Mouse (Mus musculus) CH12.LX (cell line): Measurements from ENCODE around the gene Gm20388. TPM values are rescaled to one million over a fixed set of nuclear protein-coding genes. Genes with fewer than 3 reads are reported as not detected.

Source experiments
- DNase-seq: peaks from one replicate; pipeline ENCODE4 v3.0.0-alpha.2; 2013; ENCODE audit errors: extremely low read depth
- H3K27ac ChIP-seq: 2 replicates; pipeline ENCODE4 v1.5.1; 2012; ENCODE audit warnings: low read depth, mild to moderate bottlenecking, control low read depth, moderate library complexity; ENCODE audit not compliant: insufficient read depth
- H3K27me3 ChIP-seq: replicated peaks from 2 replicates; pipeline ENCODE3; 2012; ENCODE audit warnings: inconsistent platforms
- H3K36me3 ChIP-seq, 2 experiments: replicated peaks in 1 of 2; 2 replicates each; pipeline versions ENCODE3 to v1.6.1; 2012; ENCODE audit warnings: inconsistent platforms in 1 of 2, low read length in 1 of 2, mild to moderate bottlenecking in 1 of 2, mixed read lengths in 1 of 2, moderate library complexity in 1 of 2; ENCODE audit not compliant: control insufficient read depth in 1 of 2, insufficient read depth in 1 of 2
- H3K4me1 ChIP-seq, 2 experiments: 2 replicates each; pipeline ENCODE4 v1.6.1; 2012; ENCODE audit warnings: inconsistent platforms in 1 of 2, moderate library complexity in 1 of 2; ENCODE audit not compliant: insufficient read depth in 2 of 2, control insufficient read depth in 1 of 2
- H3K4me2 ChIP-seq: 2 replicates; pipeline ENCODE4 v1.6.1; 2012; ENCODE audit warnings: low read depth, mild to moderate bottlenecking, control low read depth; ENCODE audit not compliant: poor library complexity, insufficient read depth, severe bottlenecking
- H3K4me3 ChIP-seq, 3 experiments: fragments of 150-350 bp in 1 of 3; sonication (generic) in 1 of 3; replicated peaks in 1 of 3; 2 replicates each; pipeline versions ENCODE3 to v1.5.1; 2011 to 2012; ENCODE audit warnings: low read depth in 2 of 3, low read length in 2 of 3, mild to moderate bottlenecking in 2 of 3, moderate library complexity in 2 of 3, control low read depth in 1 of 3, improper control_type of control experiment in 1 of 3, inconsistent platforms in 1 of 3, mixed read lengths in 1 of 3; ENCODE audit not compliant: poor library complexity in 1 of 3
- H3K79me2 ChIP-seq: replicated peaks from 2 replicates; pipeline ENCODE4 v1.6.1; 2012; ENCODE audit warnings: mild to moderate bottlenecking, moderate library complexity; ENCODE audit not compliant: control insufficient read depth, poor library complexity, insufficient read depth, severe bottlenecking; ENCODE audit errors: extremely low read depth
- H3K9ac ChIP-seq: 2 replicates; pipeline ENCODE4 v1.6.1; 2012; ENCODE audit warnings: low read depth, mild to moderate bottlenecking, control low read depth, moderate library complexity; ENCODE audit not compliant: insufficient read depth
- H3K9me3 ChIP-seq: replicated peaks from 2 replicates; pipeline ENCODE3; 2012; ENCODE audit warnings: low read length, inconsistent platforms, mixed read lengths
- CHD1 ChIP-seq: IDR thresholded peaks from 2 replicates; pipeline ENCODE4 v1.6.1; 2012; ENCODE audit warnings: low read depth, low read length, improper control_type of control experiment, inconsistent platforms
- CTCF ChIP-seq, 2 experiments: IDR thresholded peaks in 1 of 2; conservative IDR thresholded peaks in 1 of 2; 2 replicates each; pipeline ENCODE4 v1.5.1; 2011 to 2012; ENCODE audit warnings: low read depth in 2 of 2, low read length in 2 of 2, improper control_type of control experiment in 1 of 2, inconsistent platforms in 1 of 2, mild to moderate bottlenecking in 1 of 2, moderate library complexity in 1 of 2
- ELF1 ChIP-seq: IDR thresholded peaks from 2 replicates; pipeline ENCODE4 v1.6.1; 2014; ENCODE audit warnings: low read depth, mild to moderate bottlenecking, inconsistent platforms, low read length, improper control_type of control experiment
- ETS1 ChIP-seq: conservative IDR thresholded peaks from 2 replicates; pipeline ENCODE4 v1.6.1; 2012; ENCODE audit warnings: low read depth, mild to moderate bottlenecking, inconsistent platforms, low read length, improper control_type of control experiment, moderate library complexity
- GABPA ChIP-seq: IDR thresholded peaks from 2 replicates; pipeline ENCODE4 v1.6.1; 2012; ENCODE audit warnings: low read depth, low read length, improper control_type of control experiment, inconsistent platforms; ENCODE audit not compliant: insufficient replicate concordance
- HCFC1 ChIP-seq: IDR thresholded peaks from 2 replicates; pipeline ENCODE4 v1.6.1; 2012; ENCODE audit warnings: low read depth, mild to moderate bottlenecking, inconsistent platforms, low read length, improper control_type of control experiment
- IRF4 ChIP-seq: IDR thresholded peaks from 2 replicates; pipeline ENCODE4 v1.6.1; 2014; ENCODE audit warnings: low read depth, mild to moderate bottlenecking, inconsistent platforms, low read length, improper control_type of control experiment
- JUN ChIP-seq: IDR thresholded peaks from 2 replicates; pipeline ENCODE4 v1.6.1; 2011; ENCODE audit warnings: low read depth, mild to moderate bottlenecking, low read length, improper control_type of control experiment, moderate library complexity; ENCODE audit not compliant: insufficient read depth
- JUND ChIP-seq: conservative IDR thresholded peaks from 2 replicates; pipeline ENCODE4 v1.6.1; 2011; ENCODE audit warnings: low read depth, low read length, improper control_type of control experiment
- KAT2A ChIP-seq: IDR thresholded peaks from 2 replicates; pipeline ENCODE4 v1.6.1; 2012; ENCODE audit warnings: low read length, improper control_type of control experiment, inconsistent platforms; ENCODE audit not compliant: insufficient replicate concordance
- MAX ChIP-seq: IDR thresholded peaks from 2 replicates; pipeline ENCODE4 v1.6.1; 2011; ENCODE audit warnings: low read length, improper control_type of control experiment
- MAZ ChIP-seq: IDR thresholded peaks from 2 replicates; pipeline ENCODE4 v1.6.1; 2012; ENCODE audit warnings: low read depth, mild to moderate bottlenecking, inconsistent platforms, low read length, improper control_type of control experiment, moderate library complexity
- MXI1 ChIP-seq: IDR thresholded peaks from 2 replicates; pipeline ENCODE4 v1.6.1; 2011; ENCODE audit warnings: mild to moderate bottlenecking, low read depth, low read length, improper control_type of control experiment
- NELFE ChIP-seq: IDR thresholded peaks from 2 replicates; pipeline ENCODE4 v1.6.1; 2011; ENCODE audit warnings: low read depth, low read length, improper control_type of control experiment
- NRF1 ChIP-seq: IDR thresholded peaks from 2 replicates; pipeline ENCODE4 v1.6.1; 2014; ENCODE audit warnings: low read depth, mild to moderate bottlenecking, inconsistent platforms, low read length, improper control_type of control experiment, moderate library complexity
- POLR2A ChIP-seq: IDR thresholded peaks from 2 replicates; pipeline ENCODE4 v1.6.1; 2011; ENCODE audit warnings: low read depth, mild to moderate bottlenecking, improper control_type of control experiment, low read length
- POLR2AphosphoS2 ChIP-seq: IDR thresholded peaks from 2 replicates; pipeline ENCODE4 v1.6.1; 2011; ENCODE audit warnings: low read depth, low read length, improper control_type of control experiment
- RCOR1 ChIP-seq: conservative IDR thresholded peaks from 2 replicates; pipeline ENCODE4 v1.6.1; 2012; ENCODE audit warnings: low read depth, mild to moderate bottlenecking, inconsistent platforms, low read length, improper control_type of control experiment
- SIN3A ChIP-seq: IDR thresholded peaks from 2 replicates; pipeline ENCODE4 v1.6.1; 2012; ENCODE audit warnings: low read length, improper control_type of control experiment, inconsistent platforms
- TCF12 ChIP-seq: IDR thresholded peaks from 2 replicates; pipeline ENCODE4 v1.6.1; 2014; ENCODE audit warnings: low read depth, mild to moderate bottlenecking, inconsistent platforms, low read length, improper control_type of control experiment
- UBTF ChIP-seq: IDR thresholded peaks from 2 replicates; pipeline ENCODE4 v1.6.1; 2012; ENCODE audit warnings: low read depth, mild to moderate bottlenecking, inconsistent platforms, low read length, improper control_type of control experiment, moderate library complexity
- USF1 ChIP-seq: IDR thresholded peaks from 2 replicates; pipeline ENCODE4 v1.6.1; 2014; ENCODE audit warnings: low read depth, mild to moderate bottlenecking, inconsistent platforms, low read length, improper control_type of control experiment
- USF2 ChIP-seq: conservative IDR thresholded peaks from 2 replicates; pipeline ENCODE4 v1.6.1; 2011; ENCODE audit warnings: low read depth, low read length, improper control_type of control experiment
- ZMIZ1 ChIP-seq: IDR thresholded peaks from 2 replicates; pipeline ENCODE4 v1.6.1; 2012; ENCODE audit warnings: low read depth, mild to moderate bottlenecking, inconsistent platforms, low read length, improper control_type of control experiment
- dilution Hi-C: fragments of 300-500 bp; cut with MboI; formaldehyde crosslinking; loops from 2 replicates; pipeline ENCODE4 v1.14.3; 2020; ENCODE audit warnings: low sequenced_read_pairs; ENCODE audit not compliant: extremely low pct_unique_long_range_greater_than_20kb, extremely low pct_ligation_motif_present
- in situ Hi-C: fragments of 300-500 bp; cut with MboI; formaldehyde crosslinking; loops from 3 replicates; pipeline ENCODE4 v1.14.3; 2019; ENCODE audit warnings: low sequenced_read_pairs, low pct_ligation_motif_present, low pct_unique_long_range_greater_than_20kb, mixed read lengths
- polyA plus RNA-seq: library from polyadenylated mRNA; unstranded; fragments of >175 nt; gene quantifications from 2 replicates; pipeline ENCODE4 v1.2.1, GENCODE M21; 2012; ENCODE audit warnings: low read depth; ENCODE audit not compliant: insufficient read length
- total RNA-seq, 2 experiments: library from RNA; depleted of rRNA; stranded (reverse); fragments of 300-350 nt in 1 of 2; fragments of >200 nt in 1 of 2; gene quantifications; 2 replicates each; pipeline ENCODE4 v1.2.3; 2012 to 2014

Gene Gm20388
- total and polyA plus RNA-seq, 3 experiments, result 14.8 to 26.3 (median 22.2) TPM

- TF ChIP-seq ETS1 (no peak), TCF12 (peak; percentile 77; the same call in 1 of the 2 replicates), POLR2AphosphoS2 (peak; percentile 30; the same call in 1 of the 2 replicates), CTCF (conservative IDR thresholded peaks at IDR 0.05 in 1 of 2, IDR thresholded peaks at IDR 0.05 in 1 of 2; ENCODE audit: low read depth in 2 of 2, low read length in 2 of 2) (no peak), HCFC1 (peak; percentile 90), CHD1 (no peak), USF2 (no peak), SIN3A (peak; percentile 89), UBTF (0 out of 2 replicates have a peak, but pooled peaks have one; percentile 30)
Measured at GRCm38 (mm10) chr8:120101068-120101972, 190.7 kb downstream of the Gm20388 start, which contains the start of gene Zdhhc7 (continued).

GRCm38 (mm10) chr8:120103916-120104315 lies 193.3 kb downstream of the Gm20388 start:
- Histone ChIP-seq H3K36me3 (peaks cover 3 to 29% of the 10 kb centered on the region in 2 experiments), H3K27me3 (no peaks in the 10 kb centered on the region), H3K79me2 (peaks cover 22% of the 10 kb centered on the region; the same call in 1 of the 2 replicates), H3K27ac (no peak overlapping the region), H3K4me1 (peaks cover 5 to 27% of the 10 kb centered on the region in 2 experiments), H3K9ac (no peak overlapping the region), H3K4me3 (no peak overlapping the region), H3K9me3 (no peaks in the 10 kb centered on the region), H3K4me2 (no peak overlapping the region)
- no peak for DNase-seq
- TF ChIP-seq IRF4, result no peak
- in situ Hi-C loops, result no loop called here
- dilution Hi-C loops, result no loop called here

DNA sequence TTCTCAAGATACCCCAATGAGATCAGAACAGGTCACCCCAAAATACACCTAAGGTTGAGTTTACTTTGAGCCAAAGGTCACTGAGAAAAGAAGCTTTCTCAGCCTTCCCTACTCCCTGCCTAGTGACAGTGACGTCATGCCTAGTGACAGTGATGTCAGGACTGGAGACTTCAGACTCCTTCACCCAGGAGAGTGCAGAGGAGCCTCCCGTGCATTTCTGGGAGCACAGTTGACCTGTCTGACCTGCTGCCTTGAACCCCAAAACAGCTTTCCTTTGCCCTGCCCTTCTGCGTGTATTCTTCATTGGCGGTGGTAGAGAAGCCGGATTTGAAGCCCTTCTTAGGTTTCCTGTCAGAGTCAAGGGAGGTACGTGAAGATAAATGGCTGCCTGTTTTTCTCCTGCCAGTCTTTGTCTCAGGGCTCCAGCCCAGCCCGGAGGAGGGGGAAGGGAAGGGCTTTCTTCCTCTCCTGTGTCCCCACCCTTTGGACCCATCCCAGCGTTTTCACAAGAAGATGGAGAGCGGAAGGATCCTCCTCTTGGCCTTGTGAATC lies 194.2 kb downstream of the Gm20388 start:
- peaks cover 5 to 21% of the 10 kb centered on the region in 2 experiments for H3K4me1 ChIP-seq
- no peak overlapping the region for H3K4me3 ChIP-seq
- H3K9ac ChIP-seq, result no peak overlapping the region

More for the DNA sequence above, 194.2 kb downstream of the Gm20388 start:
- dilution Hi-C loops (no loop called here), in situ Hi-C loops (no loop called here)
- Histone ChIP-seq H3K27ac (no peak overlapping the region), H3K4me2 (no peak overlapping the region), H3K36me3 (peaks cover 3 to 29% of the 10 kb centered on the region in 2 experiments), H3K79me2 (peaks cover 18% of the 10 kb centered on the region; the same call in 1 of the 2 replicates), H3K9me3 (no peaks in the 10 kb centered on the region), H3K27me3 (no peaks in the 10 kb centered on the region)
- DNase-seq, result no peak
- no peak for TF ChIP-seq KAT2A
- no peak for TF ChIP-seq MAZ
- TF ChIP-seq NRF1, result no peak
- no peak for TF ChIP-seq RCOR1
- no peak for TF ChIP-seq JUN
- no peak for TF ChIP-seq CTCF (conservative IDR thresholded peaks at IDR 0.05 in 1 of 2, IDR thresholded peaks at IDR 0.05 in 1 of 2; ENCODE audit: low read depth in 2 of 2, low read length in 2 of 2)
- TF ChIP-seq MXI1, result no peak
- TF ChIP-seq NELFE, result no peak
- no peak for TF ChIP-seq ELF1
- no peak for TF ChIP-seq CHD1
- TF ChIP-seq MAX, result no peak
- no peak for TF ChIP-seq TCF12
- TF ChIP-seq UBTF, result no peak
- TF ChIP-seq POLR2A, result no peak
- no peak for TF ChIP-seq POLR2AphosphoS2
- no peak for TF ChIP-seq GABPA
- TF ChIP-seq USF1, result no peak
- TF ChIP-seq JUND, result no peak
- no peak for TF ChIP-seq ZMIZ1
